Mouse (Mus musculus) adrenal gland, adult 10 weeks (tissue): ENCODE measurements around the gene Olfr361. TPM values are rescaled to one million over a fixed set of nuclear protein-coding genes. Genes with fewer than 3 reads are reported as not detected.

ENCODE experiments used
- polyA plus RNA-seq: library from polyadenylated mRNA; stranded (reverse); fragments of 350-450 nt; fragmentation: Illumina TruSeq; extraction: RNeasy Lipid Tissue Mini Kit (QIAGEN cat#74804); gene quantifications from one replicate; pipeline ENCODE4 v1.2.3, GENCODE M21; 2014; ENCODE audit warnings: low read depth, low replicate concordance

Olfr361 gene
- not detected for polyA plus RNA-seq

DNA sequence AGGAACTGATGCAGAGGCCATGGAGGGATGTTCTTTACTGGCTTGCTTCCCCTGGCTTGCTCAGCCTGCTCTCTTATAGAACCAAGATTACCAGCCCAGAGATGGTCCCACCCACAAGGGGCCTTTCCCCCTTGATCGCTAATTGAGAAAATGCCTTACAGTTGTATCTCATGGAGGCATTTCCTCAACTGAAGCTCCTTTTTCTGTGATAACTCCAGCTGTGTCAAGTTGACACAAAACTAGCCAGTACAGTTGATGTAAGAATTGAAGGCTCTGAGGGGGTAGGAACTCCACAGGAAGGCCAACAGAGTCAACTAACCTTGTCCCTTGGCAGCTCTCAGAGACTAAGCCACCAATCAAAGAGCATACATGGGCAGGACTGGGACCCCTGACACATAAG, at the start of gene Olfr361:
TSS of gene Olfr361 (minus strand) at position 101 of the 400 bp plus-strand sequence.

DNA sequence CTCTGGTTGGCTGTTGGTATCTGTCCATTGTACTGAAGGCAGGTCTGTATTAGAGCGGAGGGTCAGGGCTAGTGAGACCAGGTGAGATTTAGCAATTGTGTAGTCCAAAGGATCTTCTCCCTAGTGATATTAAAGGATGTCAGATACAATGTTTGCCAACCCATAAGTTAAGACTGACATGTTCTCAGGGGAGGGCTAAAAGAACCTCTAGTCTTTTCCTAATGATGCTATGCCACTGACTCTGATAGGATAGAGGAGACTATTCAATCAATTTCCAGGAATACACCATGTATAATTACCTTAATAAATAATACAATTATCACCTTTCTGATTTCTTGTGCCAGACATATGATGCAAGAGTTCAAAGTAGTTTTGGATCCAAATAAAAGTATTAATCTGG, 28.7 kb upstream of the Olfr361 start, which contains the start of gene Olfr362:
TSS of gene Olfr362 (minus strand) at position 101 of the 400 bp plus-strand sequence.

DNA sequence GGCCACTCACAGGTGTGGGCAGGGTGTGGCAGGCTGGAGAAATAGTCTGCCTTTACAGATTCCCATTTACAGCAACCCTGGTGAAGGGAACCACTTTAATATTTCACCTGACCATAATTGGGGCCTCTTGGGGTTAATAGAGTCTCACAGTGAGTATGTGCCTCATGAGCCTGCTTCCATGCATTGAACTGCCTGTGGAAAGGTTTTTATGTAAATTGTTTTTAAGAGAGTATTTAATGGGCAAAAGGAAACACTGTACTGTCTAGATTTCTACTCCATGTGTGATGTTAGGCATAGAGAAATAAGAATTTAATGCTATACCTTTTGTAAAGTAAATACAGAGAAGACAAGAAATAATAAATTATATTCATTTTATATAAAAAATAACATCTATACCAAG, 23.6 kb downstream of the Olfr361 start, which contains the start of gene Olfr360:
TSS of gene Olfr360 (plus strand) at position 301 of the 400 bp plus-strand sequence.

Other genes with a start within 250 kb of the Olfr361 start
- not detected for gene Olfr350, start 243.0 kb downstream of the Olfr361 start, polyA plus RNA-seq
- not detected for gene Olfr351, start 226.6 kb downstream of the Olfr361 start, polyA plus RNA-seq
- not detected for gene Olfr352, start 220.8 kb downstream of the Olfr361 start, polyA plus RNA-seq
- not detected for gene Olfr353, start 196.4 kb downstream of the Olfr361 start, polyA plus RNA-seq
- gene Olfr354, start 183.6 kb downstream of the Olfr361 start, polyA plus RNA-seq = not detected
- not detected for gene Olfr355, start 160.4 kb downstream of the Olfr361 start, polyA plus RNA-seq
- gene Olfr356, start 152.2 kb downstream of the Olfr361 start, polyA plus RNA-seq = not detected
- not detected for gene Olfr357, start 95.5 kb downstream of the Olfr361 start, polyA plus RNA-seq
- gene Olfr358, start 80.0 kb downstream of the Olfr361 start, polyA plus RNA-seq = not detected
- not detected for gene Olfr360, start 23.5 kb downstream of the Olfr361 start, polyA plus RNA-seq
- not detected for gene Olfr362, start 28.6 kb upstream of the Olfr361 start, polyA plus RNA-seq
- gene Olfr364-ps1, start 50.0 kb upstream of the Olfr361 start, polyA plus RNA-seq = not detected
- gene Olfr365, start 98.9 kb upstream of the Olfr361 start, polyA plus RNA-seq = not detected
- gene Olfr366, start 122.3 kb upstream of the Olfr361 start, polyA plus RNA-seq = not detected
- gene Olfr368, start 237.2 kb upstream of the Olfr361 start, polyA plus RNA-seq = not detected